Mouse (Mus musculus) limb, embryonic 10.5 days (tissue): Measurements from ENCODE around the gene Ddx51. TPM values are rescaled to one million over a fixed set of nuclear protein-coding genes. Genes with fewer than 3 reads are reported as not detected.

ENCODE experiments used
- DNase-seq: peaks from one replicate; pipeline ENCODE4 v3.0.0-alpha.2; 2017; ENCODE audit warnings: low spot score
- H3K27ac ChIP-seq: fragments of 300-500 bp; sonication (generic); 2 replicates; pipeline ENCODE4 v1.5.1; 2016; ENCODE audit warnings: mild to moderate bottlenecking
- H3K27me3 ChIP-seq: fragments of 300-500 bp; sonication (generic); 2 replicates; pipeline ENCODE4 v1.6.1; 2016; ENCODE audit warnings: low read depth, mild to moderate bottlenecking; ENCODE audit not compliant: poor library complexity, severe bottlenecking
- H3K36me3 ChIP-seq: fragments of 300-500 bp; sonication (generic); 2 replicates; pipeline ENCODE4 v1.6.1; 2016; ENCODE audit warnings: mild to moderate bottlenecking, moderate library complexity
- H3K4me1 ChIP-seq: fragments of 300-500 bp; sonication (generic); 2 replicates; pipeline ENCODE4 v1.6.1; 2016
- H3K4me3 ChIP-seq: fragments of 300-500 bp; sonication (generic); 2 replicates; pipeline ENCODE4 v1.5.1; 2016; ENCODE audit warnings: mild to moderate bottlenecking, moderate library complexity
- H3K9me3 ChIP-seq: fragments of 300-500 bp; sonication (generic); replicated peaks from 2 replicates; pipeline ENCODE4 v1.6.1; 2016; ENCODE audit warnings: mild to moderate bottlenecking
- WGBS: fragments of 180-500 bp; shearing (Covaris S2); methylation state at CpG from one replicate; pipeline ENCODE4 v1.1.7; 2016; 5-methylcytosine and 5-hydroxymethylcytosine counted together
- polyA plus RNA-seq: library from polyadenylated mRNA; unstranded; fragments of >200 nt; fragmentation: Nextera tagmentation; extraction: Ambion mirVana; gene quantifications from 2 replicates; pipeline ENCODE4 v1.2.1, GENCODE M21; 2016

Gene Ddx51
- polyA plus RNA-seq = 38.1 and 51.8 TPM in 2 replicates

GRCm38 (mm10) chr5:110652719-110653648 lies at the start of gene Ddx51, which contains the start of gene Noc4l:
Gene Ddx51 (plus strand): TSS chr5:110653451.
Gene Noc4l (minus strand): TSS chr5:110653417.
- Histone ChIP-seq H3K4me1 (peaks cover 22% of the 10 kb centered on the region), H3K9me3 (no peaks in the 10 kb centered on the region), H3K27me3 (no peaks in the 10 kb centered on the region), H3K27ac (peak within 1 kb of the TSS; percentile 88), H3K4me3 (peak within 1 kb of the TSS; percentile 99), H3K36me3 (peaks cover 78% of the 10 kb centered on the region)
- WGBS = under 1% methylated on average over 91 of the region's 91 CpGs
- DNase-seq = peak; percentile 99

GRCm38 (mm10) chr5:110604311-110604710 lies 48.9 kb upstream of the Ddx51 start:
- Histone ChIP-seq H3K9me3 (no peaks in the 10 kb centered on the region), H3K27ac (no peak overlapping the region), H3K4me3 (no peak overlapping the region), H3K4me1 (peaks cover 38% of the 10 kb centered on the region), H3K36me3 (no peaks in the 10 kb centered on the region), H3K27me3 (0 out of 2 replicates have a peak, but pooled peaks cover 11% of the 10 kb centered on the region)
- WGBS = 88% methylated on average over 2 of the region's 2 CpGs
- DNase-seq = no peak

- Histone ChIP-seq H3K4me1 (peaks cover 52% of the 10 kb centered on the region), H3K36me3 (no peaks in the 10 kb centered on the region), H3K27me3 (0 out of 2 replicates have a peak, but pooled peaks cover 1% of the 10 kb centered on the region), H3K27ac (no peak overlapping the region), H3K4me3 (no peak overlapping the region), H3K9me3 (no peaks in the 10 kb centered on the region)
- 75% methylated on average over 5 of the region's 5 CpGs for WGBS
- DNase-seq = no peak
Observed at GRCm38 (mm10) chr5:110605531-110606221, 47.6 kb upstream of the Ddx51 start.

- Histone ChIP-seq H3K27ac (peak overlapping the region; percentile 58; the same call in 1 of the 2 replicates), H3K4me1 (peaks cover 64% of the 10 kb centered on the region), H3K9me3 (no peaks in the 10 kb centered on the region), H3K4me3 (no peak overlapping the region), H3K36me3 (no peaks in the 10 kb centered on the region), H3K27me3 (no peaks in the 10 kb centered on the region)
- WGBS = 35% methylated on average over 3 of the region's 3 CpGs
- no peak for DNase-seq
Observed at GRCm38 (mm10) chr5:110607767-110608166, 45.5 kb upstream of the Ddx51 start.

GRCm38 (mm10) chr5:110608336-110608735 lies 44.9 kb upstream of the Ddx51 start:
- H3K36me3 ChIP-seq = no peaks in the 10 kb centered on the region
- no peak overlapping the region for H3K4me3 ChIP-seq
- DNase-seq = no peak
- H3K9me3 ChIP-seq = no peaks in the 10 kb centered on the region
- peaks cover 63% of the 10 kb centered on the region for H3K4me1 ChIP-seq
- 75% methylated on average over 6 of the region's 6 CpGs for WGBS
- H3K27ac ChIP-seq = peak overlapping the region; percentile 3; the same call in 1 of the 2 replicates
- H3K27me3 ChIP-seq = no peaks in the 10 kb centered on the region

GRCm38 (mm10) chr5:110608941-110609340 lies 44.3 kb upstream of the Ddx51 start:
- Histone ChIP-seq H3K9me3 (no peaks in the 10 kb centered on the region), H3K4me3 (no peak overlapping the region), H3K4me1 (peaks cover 62% of the 10 kb centered on the region), H3K27me3 (no peaks in the 10 kb centered on the region), H3K27ac (peak overlapping the region; percentile 46; the same call in 1 of the 2 replicates), H3K36me3 (no peaks in the 10 kb centered on the region)
- peak; percentile 33 for DNase-seq
- 27% methylated on average over 8 of the region's 8 CpGs for WGBS

- Histone ChIP-seq H3K27me3 (no peaks in the 10 kb centered on the region), H3K4me3 (no peak overlapping the region), H3K36me3 (no peaks in the 10 kb centered on the region), H3K27ac (peak overlapping the region; percentile 46; the same call in 1 of the 2 replicates), H3K9me3 (no peaks in the 10 kb centered on the region), H3K4me1 (peaks cover 62% of the 10 kb centered on the region)
- DNase-seq = no peak
- 83% methylated on average over 3 of the region's 3 CpGs for WGBS
Observed at GRCm38 (mm10) chr5:110609425-110609824, 43.8 kb upstream of the Ddx51 start.

GRCm38 (mm10) chr5:110609868-110610267 lies 43.4 kb upstream of the Ddx51 start:
- H3K36me3 ChIP-seq = no peaks in the 10 kb centered on the region
- H3K4me1 ChIP-seq = peaks cover 62% of the 10 kb centered on the region
- H3K27ac ChIP-seq = 0 out of 2 replicates have a peak overlapping the region, but pooled peaks have one; percentile 46
- WGBS = 83% methylated on average over 5 of the region's 5 CpGs
- no peaks in the 10 kb centered on the region for H3K27me3 ChIP-seq
- H3K9me3 ChIP-seq = no peaks in the 10 kb centered on the region
- H3K4me3 ChIP-seq = no peak overlapping the region
- DNase-seq = no peak

GRCm38 (mm10) chr5:110610484-110610883 lies 42.8 kb upstream of the Ddx51 start:
- H3K4me3 ChIP-seq = no peak overlapping the region
- no peaks in the 10 kb centered on the region for H3K36me3 ChIP-seq
- H3K27ac ChIP-seq = no peak overlapping the region; the same call in 1 of the 2 replicates
- 87% methylated on average over 7 of the region's 7 CpGs for WGBS
- H3K27me3 ChIP-seq = no peaks in the 10 kb centered on the region
- peaks cover 62% of the 10 kb centered on the region for H3K4me1 ChIP-seq
- DNase-seq = no peak
- no peaks in the 10 kb centered on the region for H3K9me3 ChIP-seq

GRCm38 (mm10) chr5:110611435-110612158 lies 41.7 kb upstream of the Ddx51 start:
- Histone ChIP-seq H3K27ac (0 out of 2 replicates have a peak overlapping the region, but pooled peaks have one; percentile 27), H3K4me3 (no peak overlapping the region), H3K4me1 (peaks cover 56% of the 10 kb centered on the region), H3K36me3 (no peaks in the 10 kb centered on the region), H3K27me3 (no peaks in the 10 kb centered on the region), H3K9me3 (no peaks in the 10 kb centered on the region)
- 57% methylated on average over 5 of the region's 5 CpGs for WGBS
- DNase-seq = peak; percentile 56

GRCm38 (mm10) chr5:110619226-110619625 lies 34.0 kb upstream of the Ddx51 start:
- H3K4me3 ChIP-seq = no peak overlapping the region
- H3K27ac ChIP-seq = no peak overlapping the region
- DNase-seq = no peak
- H3K4me1 ChIP-seq = no peaks in the 10 kb centered on the region
- no peaks in the 10 kb centered on the region for H3K27me3 ChIP-seq
- no peaks in the 10 kb centered on the region for H3K36me3 ChIP-seq
- H3K9me3 ChIP-seq = no peaks in the 10 kb centered on the region
- WGBS = 85% methylated on average over 6 of the region's 6 CpGs

- DNase-seq = no peak
- H3K36me3 ChIP-seq = no peaks in the 10 kb centered on the region
- peaks cover 7% of the 10 kb centered on the region for H3K4me1 ChIP-seq
- H3K27ac ChIP-seq = no peak overlapping the region
- H3K27me3 ChIP-seq = peaks cover 11% of the 10 kb centered on the region
- no peak overlapping the region for H3K4me3 ChIP-seq
- no peaks in the 10 kb centered on the region for H3K9me3 ChIP-seq
- 78% methylated on average over 2 of the region's 2 CpGs for WGBS
Observed at GRCm38 (mm10) chr5:110624319-110624718, 28.9 kb upstream of the Ddx51 start.
